In genomic region chr5:21787186-21788105, GRCm38 (mm10) we compare ENCODE assay signal across 8 mouse cellular contexts. TPM values are rescaled to one million over a fixed set of nuclear protein-coding genes. Genes with fewer than 3 reads are reported as not detected.
A peak's percentile ranks its signal among the peaks of the same experiment; 100 is the strongest.
DNase-seq lines count a peak whose midpoint lies in the region; ATAC-seq lines count a peak whose summit lies in the region.

No protein-coding gene starts in this region.

- peak overlapping the region; percentile 69 to 89 for H3K4me3 ChIP-seq in heart, embryonic 14.5 days (ENCODE audit: control insufficient read depth in 1 of 2, insufficient read depth in 1 of 2, low read depth in 1 of 2, low read length in 2 of 2)
- peak overlapping the region; percentile 94 for H3K4me3 ChIP-seq in hindbrain, embryonic 11.5 days (ENCODE audit: low read depth, low read length)
- peak overlapping the region; percentile 66 for H3K4me3 ChIP-seq in midbrain, embryonic 11.5 days (ENCODE audit: low read depth, low read length)

- ATAC-seq in heart, embryonic 14.5 days (ENCODE audit: insufficient number of reproducible peaks, insufficient read depth, low FRiP score, low read depth) = no peak
- no peak for ATAC-seq in hindbrain, embryonic 11.5 days (ENCODE audit: low FRiP score)
- no peak for ATAC-seq in midbrain, embryonic 11.5 days (ENCODE audit: low FRiP score)

- H3K4me1 ChIP-seq in heart, embryonic 14.5 days (ENCODE audit: control insufficient read depth in 2 of 2, insufficient read depth in 2 of 2, low read length in 2 of 2) = peaks cover 0 to 19% of the 10 kb centered on the region in 2 experiments; a peak in 2 of 4 replicates
- no peaks in the 10 kb centered on the region for H3K4me1 ChIP-seq in hindbrain, embryonic 11.5 days (replicated peaks; ENCODE audit: control insufficient read depth, insufficient read depth, low read length)
- H3K4me1 ChIP-seq in midbrain, embryonic 11.5 days (ENCODE audit: control insufficient read depth, insufficient read depth, low read length) = peaks cover 11% of the 10 kb centered on the region; the same call in 1 of the 2 replicates

- 30% methylated on average over 11 of the region's 11 CpGs for WGBS in heart, embryonic 14.5 days
- WGBS in hindbrain, embryonic 11.5 days = 39% methylated on average over 11 of the region's 11 CpGs
- WGBS in midbrain, embryonic 11.5 days = 40% methylated on average over 11 of the region's 11 CpGs

- H3K9me3 ChIP-seq in heart, embryonic 14.5 days (ENCODE audit: control insufficient read depth, low read length) = no peaks in the 10 kb centered on the region
- H3K9me3 ChIP-seq in hindbrain, embryonic 11.5 days (ENCODE audit: control insufficient read depth, low read length) = no peaks in the 10 kb centered on the region
- no peaks in the 10 kb centered on the region for H3K9me3 ChIP-seq in midbrain, embryonic 11.5 days (ENCODE audit: control insufficient read depth, low read length)

- peaks cover 37% of the 10 kb centered on the region for H3K36me3 ChIP-seq in heart, embryonic 14.5 days (ENCODE audit: control insufficient read depth, insufficient read depth, low read length)
- H3K36me3 ChIP-seq in hindbrain, embryonic 11.5 days (ENCODE audit: control insufficient read depth, insufficient read depth, low read length) = no peaks in the 10 kb centered on the region
- H3K36me3 ChIP-seq in midbrain, embryonic 11.5 days (ENCODE audit: control insufficient read depth, insufficient read depth, low read length) = peaks cover 2% of the 10 kb centered on the region; the same call in 1 of the 2 replicates

- H3K27me3 ChIP-seq in heart, embryonic 14.5 days (ENCODE audit: control insufficient read depth, insufficient read depth, low read length) = no peaks in the 10 kb centered on the region
- H3K27me3 ChIP-seq in hindbrain, embryonic 11.5 days (ENCODE audit: control insufficient read depth, insufficient read depth, low read length) = no peaks in the 10 kb centered on the region
- H3K27me3 ChIP-seq in midbrain, embryonic 11.5 days (ENCODE audit: control insufficient read depth, insufficient read depth, low read length) = no peaks in the 10 kb centered on the region

- H3K4me2 ChIP-seq in heart, embryonic 14.5 days (ENCODE audit: low read length) = peak overlapping the region; percentile 71
- peak overlapping the region; percentile 45 for H3K4me2 ChIP-seq in hindbrain, embryonic 11.5 days (replicated peaks; ENCODE audit: low read depth, low read length)
- peak overlapping the region; percentile 77 for H3K4me2 ChIP-seq in midbrain, embryonic 11.5 days

- H3K9ac ChIP-seq in heart, embryonic 14.5 days (ENCODE audit: low read length) = peak overlapping the region; percentile 93
- peak overlapping the region; percentile 93 for H3K9ac ChIP-seq in hindbrain, embryonic 11.5 days (ENCODE audit: low read depth, low read length)
- H3K9ac ChIP-seq in midbrain, embryonic 11.5 days (ENCODE audit: low read length) = peak overlapping the region; percentile 80

- no peak for DNase-seq in heart, adult 8-10 months (ENCODE audit: low spot score)
- DNase-seq in MEL-GATA-1-ER (ENCODE audit: extremely low read depth, low read depth) = peak; percentile 26
- no peak for DNase-seq in hindbrain, embryonic 11.5 days (ENCODE audit: low spot score)
- DNase-seq in midbrain, embryonic 11.5 days (ENCODE audit: low spot score, missing footprints) = no peak
- DNase-seq in adrenal gland, adult 18-20 months (ENCODE audit: low spot score in 2 of 2) = no peak
- no peak for DNase-seq in spleen, postnatal 4 days (ENCODE audit: low spot score in 2 of 2)
- no peak for DNase-seq in urinary bladder, postnatal 36 days (ENCODE audit: low spot score in 2 of 2)

- H3K27ac ChIP-seq in heart, embryonic 14.5 days (replicated peaks in 1 of 2; ENCODE audit: control insufficient read depth in 1 of 2, insufficient read depth in 1 of 2, low read depth in 2 of 2, low read length in 2 of 2) = peak overlapping the region; percentile 52 to 85; a peak in 2 of 4 replicates
- H3K27ac ChIP-seq in hindbrain, embryonic 11.5 days (ENCODE audit: low read depth, low read length) = no peak overlapping the region
- no peak overlapping the region for H3K27ac ChIP-seq in midbrain, embryonic 11.5 days (ENCODE audit: low read depth, low read length)

RNA-seq across cellular contexts. Expression of gene Psmc2, which starts 2.4 kb away (rescaled TPM):
- polyA plus RNA-seq in heart, embryonic 14.5 days (2014; fragmentation: Nextera tagmentation; extraction: Ambion mirVana) = 136 and 140 TPM in 2 replicates
- 100 to 1,000 TPM in 1 of 4 experiments, 10 to 100 TPM in 3; 87.6 to 100 (median 93.1) TPM for total RNA-seq in heart, adult 8-10 months (2022)
- 245 and 265 TPM in 2 replicates for polyA plus RNA-seq in hindbrain, embryonic 11.5 days (2014; fragmentation: Nextera tagmentation; extraction: Ambion mirVana)
- polyA plus RNA-seq in midbrain, embryonic 11.5 days (2014; fragmentation: Nextera tagmentation; extraction: Ambion mirVana) = 253 and 272 TPM in 2 replicates
- total RNA-seq in adrenal gland, adult 18-20 months (2021) = 100 to 1,000 TPM; 144 to 150 TPM

RNA-seq across cellular contexts. Expression of gene Dnajc2, which starts 2.4 kb away (rescaled TPM):
- polyA plus RNA-seq in heart, embryonic 14.5 days (2014; fragmentation: Nextera tagmentation; extraction: Ambion mirVana) = 48.4 and 49.2 TPM in 2 replicates
- 10 to 100 TPM; 19.5 to 23.9 (median 20.7) TPM for total RNA-seq in heart, adult 8-10 months (2022)
- 96.1 and 101 TPM in 2 replicates for polyA plus RNA-seq in hindbrain, embryonic 11.5 days (2014; fragmentation: Nextera tagmentation; extraction: Ambion mirVana)
- 103 and 109 TPM in 2 replicates for polyA plus RNA-seq in midbrain, embryonic 11.5 days (2014; fragmentation: Nextera tagmentation; extraction: Ambion mirVana)
- total RNA-seq in adrenal gland, adult 18-20 months (2021) = 10 to 100 TPM; 28.2 to 30.0 TPM

RNA-seq across cellular contexts. Expression of gene Pmpcb, which starts 50.5 kb away (rescaled TPM):
- polyA plus RNA-seq in heart, embryonic 14.5 days (2014; fragmentation: Nextera tagmentation; extraction: Ambion mirVana) = 165 and 168 TPM in 2 replicates
- total RNA-seq in heart, adult 8-10 months (2022) = 100 to 1,000 TPM; 289 to 312 (median 300) TPM
- polyA plus RNA-seq in hindbrain, embryonic 11.5 days (2014; fragmentation: Nextera tagmentation; extraction: Ambion mirVana) = 101 and 111 TPM in 2 replicates
- polyA plus RNA-seq in midbrain, embryonic 11.5 days (2014; fragmentation: Nextera tagmentation; extraction: Ambion mirVana) = 106 and 115 TPM in 2 replicates
- 100 to 1,000 TPM; 262 to 276 TPM for total RNA-seq in adrenal gland, adult 18-20 months (2021)

Comparison
In these comparisons a context has a peak if more than half of its experiments do, and no peak if none do; other contexts are left out.
1. H3K27ac ChIP-seq: peak in heart, embryonic 14.5 days (2 of 2); none in hindbrain, embryonic 11.5 days (single experiment) and midbrain, embryonic 11.5 days (single experiment).
2. Peak in every context shown above with its lines, with median percentiles within 50 percentile points of each other: H3K4me2 ChIP-seq, H3K4me3 ChIP-seq and H3K9ac ChIP-seq.